Mouse (Mus musculus) midbrain, embryonic 12.5 days (tissue): ENCODE results near the gene Olfr968. TPM values are rescaled to one million over a fixed set of nuclear protein-coding genes. Genes with fewer than 3 reads are reported as not detected.

Source experiments
- ATAC-seq: fragments of 200-750 bp; cut with Nextera tagmentation; 2 replicates; pipeline ENCODE4 v1.8.0; 2017; ENCODE audit warnings: low read depth, moderate TSS enrichment, moderate library complexity; ENCODE audit not compliant: low FRiP score
- H3K27ac ChIP-seq: fragments of 300-500 bp; sonication (generic); replicated peaks from 2 replicates; pipeline ENCODE4 v1.5.1; 2016; ENCODE audit warnings: mild to moderate bottlenecking
- H3K27me3 ChIP-seq: fragments of 300-500 bp; sonication (generic); 2 replicates; pipeline ENCODE4 v1.6.1; 2016; ENCODE audit warnings: mild to moderate bottlenecking
- H3K36me3 ChIP-seq: fragments of 300-500 bp; sonication (generic); 2 replicates; pipeline ENCODE4 v1.6.1; 2016
- H3K4me1 ChIP-seq: fragments of 300-500 bp; sonication (generic); 2 replicates; pipeline ENCODE4 v1.6.1; 2016
- H3K4me2 ChIP-seq: fragments of 300-500 bp; sonication (generic); replicated peaks from 2 replicates; pipeline ENCODE4 v1.6.1; 2016; ENCODE audit warnings: mild to moderate bottlenecking, moderate library complexity
- H3K4me3 ChIP-seq: fragments of 300-500 bp; sonication (generic); 2 replicates; pipeline ENCODE4 v1.5.1; 2016; ENCODE audit warnings: mild to moderate bottlenecking
- H3K9ac ChIP-seq: fragments of 300-500 bp; sonication (generic); replicated peaks from 2 replicates; pipeline ENCODE4 v1.6.1; 2016; ENCODE audit warnings: mild to moderate bottlenecking, moderate library complexity
- H3K9me3 ChIP-seq: fragments of 300-500 bp; sonication (generic); 2 replicates; pipeline ENCODE4 v1.6.1; 2016; ENCODE audit warnings: mild to moderate bottlenecking
- WGBS: fragments of 180-500 bp; shearing (Covaris S2); methylation state at CpG from one replicate; pipeline ENCODE4 v1.1.7; 2016; 5-methylcytosine and 5-hydroxymethylcytosine counted together
- polyA plus RNA-seq: library from polyadenylated mRNA; unstranded; fragments of >200 nt; fragmentation: Nextera tagmentation; extraction: Ambion mirVana; gene quantifications from 2 replicates; pipeline ENCODE4 v1.2.1, GENCODE M21; 2016

Olfr968 gene
- not detected in 2 replicates for polyA plus RNA-seq

- WGBS, result 80% methylated on average over 1 of the region's 1 CpGs
- Histone ChIP-seq H3K27me3 (no peaks in the 10 kb centered on the region), H3K4me2 (no peak within 1 kb of the TSS), H3K36me3 (no peaks in the 10 kb centered on the region), H3K9ac (no peak within 1 kb of the TSS), H3K27ac (no peak within 1 kb of the TSS), H3K4me3 (no peak within 1 kb of the TSS), H3K9me3 (no peaks in the 10 kb centered on the region), H3K4me1 (no peaks in the 10 kb centered on the region)
- ATAC-seq, result no peak
These were observed at the start of gene Olfr968 for GRCm38 (mm10) chr9:39783153-39783552. TSS of gene Olfr968 (minus strand) at chr9:39783253.

DNA sequence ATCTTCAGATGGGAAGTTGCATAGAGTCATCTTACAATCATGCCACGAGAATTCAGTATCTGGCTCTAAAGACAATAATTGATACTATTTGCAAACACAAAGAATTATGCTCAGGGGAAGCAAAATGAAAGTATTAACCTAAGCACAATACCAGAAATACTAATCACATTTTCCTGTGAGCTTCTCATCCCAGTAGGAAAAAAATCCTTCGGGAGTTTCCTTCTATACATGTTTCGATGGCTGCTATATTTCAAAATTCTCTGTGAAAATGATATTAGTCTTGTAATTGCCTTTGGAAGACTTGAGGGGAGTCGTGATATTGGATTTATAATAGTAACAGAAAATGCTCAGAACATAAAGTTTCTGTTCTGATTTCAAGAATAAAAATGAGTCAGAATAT is 25.5 kb upstream of the Olfr968 start, which contains the start of gene Olfr970:
Gene Olfr970, plus strand, starts transcription at position 301 of the 400 bp plus-strand sequence.
- Histone ChIP-seq H3K4me1 (no peaks in the 10 kb centered on the region), H3K4me2 (no peak within 1 kb of the TSS), H3K4me3 (no peak within 1 kb of the TSS), H3K27ac (no peak within 1 kb of the TSS), H3K27me3 (no peaks in the 10 kb centered on the region), H3K36me3 (no peaks in the 10 kb centered on the region), H3K9me3 (no peaks in the 10 kb centered on the region), H3K9ac (no peak within 1 kb of the TSS)
- no peak for ATAC-seq
- WGBS, result 77% methylated on average over 4 of the region's 4 CpGs

DNA sequence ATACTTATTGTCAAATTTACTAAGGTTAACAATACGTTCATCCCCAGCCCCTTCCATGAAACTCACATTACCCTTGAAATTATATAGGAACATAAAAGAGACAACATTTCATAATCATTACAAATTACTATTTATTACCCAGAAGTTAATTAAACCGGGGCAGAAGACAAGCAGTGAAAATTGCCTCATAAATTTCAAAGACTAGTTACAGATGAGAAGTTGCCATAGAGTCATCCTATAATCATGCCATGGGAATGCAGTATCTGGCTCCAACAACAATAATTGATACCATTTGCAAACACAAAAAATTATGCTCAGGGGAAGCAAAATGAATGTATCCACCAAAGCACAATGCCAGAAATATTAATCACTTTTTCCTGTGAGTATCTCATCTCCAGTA is 7.5 kb upstream of the Olfr968 start, which contains the start of gene Olfr969:
Gene Olfr969, plus strand, starts transcription at position 388 of the 400 bp plus-strand sequence.
- Histone ChIP-seq H3K4me3 (no peak within 1 kb of the TSS), H3K36me3 (no peaks in the 10 kb centered on the region), H3K4me2 (no peak within 1 kb of the TSS), H3K9ac (no peak within 1 kb of the TSS), H3K9me3 (no peaks in the 10 kb centered on the region), H3K27me3 (no peaks in the 10 kb centered on the region), H3K4me1 (no peaks in the 10 kb centered on the region), H3K27ac (no peak within 1 kb of the TSS)
- ATAC-seq, result no peak
- WGBS, result 78% methylated on average over 2 of the region's 2 CpGs

DNA sequence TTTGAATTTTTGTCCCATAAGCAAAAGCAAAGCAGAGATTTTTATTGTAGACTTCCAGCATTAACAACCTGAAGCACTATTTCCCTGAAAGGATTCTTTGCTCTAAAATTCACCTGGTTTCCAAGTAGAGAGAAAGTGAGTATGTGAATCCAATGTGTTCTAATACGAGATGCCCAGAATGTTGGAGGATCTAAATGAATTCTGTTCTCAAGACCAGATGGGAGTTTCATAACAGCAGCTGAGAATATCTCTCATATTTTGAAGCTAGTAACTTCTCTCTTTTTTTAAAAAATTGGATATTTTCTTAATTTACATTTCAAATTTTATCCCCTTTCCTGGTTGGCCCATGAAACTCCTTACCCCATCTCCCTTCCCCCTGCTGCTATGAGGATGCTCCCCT is 36.6 kb downstream of the Olfr968 start:
- H3K4me3 ChIP-seq, result no peak overlapping the region
- no peak for ATAC-seq
- no peaks in the 10 kb centered on the region for H3K9me3 ChIP-seq
- H3K4me1 ChIP-seq, result no peaks in the 10 kb centered on the region
- WGBS, result 87% methylated on average over 1 of the region's 1 CpGs
- no peak overlapping the region for H3K9ac ChIP-seq
- no peaks in the 10 kb centered on the region for H3K27me3 ChIP-seq
- H3K27ac ChIP-seq, result no peak overlapping the region
- H3K4me2 ChIP-seq, result no peak overlapping the region
- H3K36me3 ChIP-seq, result no peaks in the 10 kb centered on the region

DNA sequence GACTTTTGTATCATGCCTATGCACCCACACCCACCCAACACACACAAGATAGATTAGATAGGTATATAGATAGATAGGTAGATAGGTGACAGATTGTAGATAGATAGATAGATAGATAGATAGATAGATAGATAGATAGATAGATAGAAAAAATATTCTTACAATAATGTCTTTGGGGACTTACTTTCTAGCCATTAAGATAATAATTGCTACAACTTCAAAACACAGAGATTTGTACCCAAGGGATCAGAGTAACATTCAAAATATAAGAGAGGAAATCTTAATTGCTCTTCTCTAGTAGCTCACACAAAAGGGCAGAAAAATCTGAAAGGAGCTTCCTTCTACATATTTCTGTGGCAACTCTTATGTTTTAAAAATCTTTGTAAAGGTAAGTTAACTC is 37.1 kb downstream of the Olfr968 start, which contains the start of gene Olfr967:
Gene Olfr967, plus strand, starts transcription at position 301 of the 400 bp plus-strand sequence.
- no peaks in the 10 kb centered on the region for H3K4me1 ChIP-seq
- no peaks in the 10 kb centered on the region for H3K9me3 ChIP-seq
- no peak within 1 kb of the TSS for H3K9ac ChIP-seq
- no peak within 1 kb of the TSS for H3K4me2 ChIP-seq
- ATAC-seq, result no peak
- no peaks in the 10 kb centered on the region for H3K36me3 ChIP-seq
- H3K4me3 ChIP-seq, result no peak within 1 kb of the TSS
- H3K27me3 ChIP-seq, result no peaks in the 10 kb centered on the region
- no peak within 1 kb of the TSS for H3K27ac ChIP-seq

GRCm38 (mm10) chr9:39740741-39741140 is 42.3 kb downstream of the Olfr968 start:
- Histone ChIP-seq H3K9me3 (no peaks in the 10 kb centered on the region), H3K36me3 (no peaks in the 10 kb centered on the region), H3K4me2 (no peak overlapping the region), H3K27ac (no peak overlapping the region), H3K27me3 (no peaks in the 10 kb centered on the region), H3K9ac (no peak overlapping the region), H3K4me3 (no peak overlapping the region), H3K4me1 (no peaks in the 10 kb centered on the region)
- 79% methylated on average over 1 of the region's 1 CpGs for WGBS
- no peak for ATAC-seq

DNA sequence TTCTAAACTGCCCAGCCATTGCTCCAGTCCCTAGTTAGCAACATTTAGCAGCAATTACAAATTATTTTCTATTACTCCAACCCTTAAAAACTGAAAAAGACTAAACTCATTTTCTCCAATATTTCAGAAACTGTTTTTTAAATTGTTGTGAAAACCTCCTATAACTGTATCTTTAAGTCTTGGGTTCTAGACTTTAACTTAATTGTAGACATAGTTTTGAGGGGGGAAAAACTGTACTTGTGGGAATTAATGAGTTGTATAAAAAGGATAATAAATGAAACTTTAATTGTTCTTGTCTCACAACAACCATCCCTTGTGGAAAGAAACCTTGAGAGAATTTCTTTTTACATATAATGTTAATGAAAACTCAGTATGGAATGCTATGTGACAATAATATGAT is 52.4 kb downstream of the Olfr968 start, which contains the start of gene Olfr150:
Gene Olfr150, plus strand, starts transcription at position 301 of the 400 bp plus-strand sequence.
- no peaks in the 10 kb centered on the region for H3K4me1 ChIP-seq
- H3K4me3 ChIP-seq, result no peak within 1 kb of the TSS
- no peak within 1 kb of the TSS for H3K27ac ChIP-seq
- H3K36me3 ChIP-seq, result no peaks in the 10 kb centered on the region
- H3K27me3 ChIP-seq, result no peaks in the 10 kb centered on the region
- no peak within 1 kb of the TSS for H3K9ac ChIP-seq
- no peak for ATAC-seq
- no peaks in the 10 kb centered on the region for H3K9me3 ChIP-seq
- no peak within 1 kb of the TSS for H3K4me2 ChIP-seq

Other genes with a start within 250 kb of the Olfr968 start
- not detected in 2 replicates for gene Olfr958, start 229.2 kb downstream of the Olfr968 start, polyA plus RNA-seq
- not detected in 2 replicates for gene Olfr959, start 207.7 kb downstream of the Olfr968 start, polyA plus RNA-seq
- gene AW551984, start 178.8 kb downstream of the Olfr968 start, polyA plus RNA-seq, result 23.2 and 23.6 TPM in 2 replicates
- gene Olfr148, start 172.6 kb downstream of the Olfr968 start, polyA plus RNA-seq, result not detected in 2 replicates
- not detected in 2 replicates for gene Olfr960, start 161.9 kb downstream of the Olfr968 start, polyA plus RNA-seq
- not detected in 2 replicates for gene Olfr961, start 138.2 kb downstream of the Olfr968 start, polyA plus RNA-seq
- not detected in 2 replicates for gene Olfr963, start 116.0 kb downstream of the Olfr968 start, polyA plus RNA-seq
- gene Olfr149, start 76.1 kb downstream of the Olfr968 start, polyA plus RNA-seq, result 0.11 TPM in 1 of 2 replicates, not detected in the other
- not detected in 2 replicates for gene Olfr965, start 71.9 kb downstream of the Olfr968 start, polyA plus RNA-seq
- not detected in 2 replicates for gene Olfr150, start 52.3 kb downstream of the Olfr968 start, polyA plus RNA-seq
- gene Olfr967, start 37.0 kb downstream of the Olfr968 start, polyA plus RNA-seq, result not detected in 2 replicates
- not detected in 2 replicates for gene Olfr969, start 7.7 kb upstream of the Olfr968 start, polyA plus RNA-seq
- gene Olfr970, start 25.6 kb upstream of the Olfr968 start, polyA plus RNA-seq, result not detected in 2 replicates
- not detected in 2 replicates for gene Olfr971, start 53.6 kb upstream of the Olfr968 start, polyA plus RNA-seq
- not detected in 2 replicates for gene Olfr972, start 83.2 kb upstream of the Olfr968 start, polyA plus RNA-seq
- gene Olfr229, start 124.1 kb upstream of the Olfr968 start, polyA plus RNA-seq, result not detected in 2 replicates
- not detected in 2 replicates for gene Olfr974, start 154.2 kb upstream of the Olfr968 start, polyA plus RNA-seq
- not detected in 2 replicates for gene Olfr975, start 168.8 kb upstream of the Olfr968 start, polyA plus RNA-seq
- gene Olfr976, start 177.9 kb upstream of the Olfr968 start, polyA plus RNA-seq, result not detected in 2 replicates
- gene Olfr978, start 208.9 kb upstream of the Olfr968 start, polyA plus RNA-seq, result not detected in 2 replicates
- not detected in 2 replicates for gene Olfr979, start 220.2 kb upstream of the Olfr968 start, polyA plus RNA-seq
- gene Olfr980, start 226.3 kb upstream of the Olfr968 start, polyA plus RNA-seq, result not detected in 2 replicates
- not detected in 2 replicates for gene Olfr981, start 238.2 kb upstream of the Olfr968 start, polyA plus RNA-seq